Mouse (Mus musculus): Measurements from ENCODE around the gene Zfp983. TPM values are rescaled to one million over a fixed set of nuclear protein-coding genes. Genes with fewer than 3 reads are reported as not detected.
"Not testable (repeated sequence)": the region's sequence is repeated elsewhere in the genome, so short reads cannot be mapped to it uniquely, and the experiment has no call there.

Gene Zfp983
- 13.4 and 14.1 TPM in 2 replicates for polyA plus RNA-seq (2015; fragmentation: Nextera tagmentation; extraction: Ambion mirVana)

GRCm38 (mm10) chr17:21650364-21650907 is at the start of gene Zfp983:
Zfp983 (plus strand) TSS chr17:21650624.
- H3K27me3 ChIP-seq (replicated peaks; ENCODE audit: control insufficient read depth, insufficient read depth, low read length); H3K36me3 ChIP-seq (ENCODE audit: control insufficient read depth, insufficient read depth); H3K9me3 ChIP-seq (ENCODE audit: control insufficient read depth, low read length); H3K4me1 ChIP-seq (replicated peaks; ENCODE audit: control insufficient read depth, insufficient read depth, low read length): not testable (repeated sequence)
- peak within 1 kb of the TSS; percentile 55 for H3K9ac ChIP-seq (replicated peaks; ENCODE audit: low read depth, low read length)
- peak within 1 kb of the TSS; percentile 50 for H3K4me3 ChIP-seq (replicated peaks; ENCODE audit: low read length)
- peak within 1 kb of the TSS; percentile 55 for H3K4me2 ChIP-seq (ENCODE audit: low read length)
- ATAC-seq = peak; percentile 99
- H3K27ac ChIP-seq (ENCODE audit: low read length) = peak within 1 kb of the TSS; percentile 62
- WGBS = under 1% methylated on average over 17 of the region's 17 CpGs

- H3K4me3 ChIP-seq (replicated peaks; ENCODE audit: low read length) = no peak overlapping the region
- H3K4me1 ChIP-seq (replicated peaks; ENCODE audit: control insufficient read depth, insufficient read depth, low read length) = no peaks in the 10 kb centered on the region
- no peak overlapping the region for H3K4me2 ChIP-seq (ENCODE audit: low read length)
- no peak overlapping the region for H3K27ac ChIP-seq (ENCODE audit: low read length)
- no peak overlapping the region for H3K9ac ChIP-seq (replicated peaks; ENCODE audit: low read depth, low read length)
- H3K36me3 ChIP-seq (ENCODE audit: control insufficient read depth, insufficient read depth) = no peaks in the 10 kb centered on the region
- ATAC-seq = no peak
- H3K9me3 ChIP-seq (ENCODE audit: control insufficient read depth, low read length) = no peaks in the 10 kb centered on the region
- 84% methylated on average over 3 of the region's 3 CpGs for WGBS
- no peaks in the 10 kb centered on the region for H3K27me3 ChIP-seq (replicated peaks; ENCODE audit: control insufficient read depth, insufficient read depth, low read length)
Observed at GRCm38 (mm10) chr17:21616356-21616755, 34.1 kb upstream of the Zfp983 start.

GRCm38 (mm10) chr17:21617352-21617751 is 33.1 kb upstream of the Zfp983 start:
- no peaks in the 10 kb centered on the region for H3K27me3 ChIP-seq (replicated peaks; ENCODE audit: control insufficient read depth, insufficient read depth, low read length)
- no peak overlapping the region for H3K4me3 ChIP-seq (replicated peaks; ENCODE audit: low read length)
- no peak overlapping the region for H3K27ac ChIP-seq (ENCODE audit: low read length)
- no peaks in the 10 kb centered on the region for H3K9me3 ChIP-seq (ENCODE audit: control insufficient read depth, low read length)
- no peak overlapping the region for H3K9ac ChIP-seq (replicated peaks; ENCODE audit: low read depth, low read length)
- H3K4me2 ChIP-seq (ENCODE audit: low read length) = no peak overlapping the region
- no peaks in the 10 kb centered on the region for H3K36me3 ChIP-seq (ENCODE audit: control insufficient read depth, insufficient read depth)
- 11% methylated on average over 9 of the region's 9 CpGs for WGBS
- ATAC-seq = no peak
- H3K4me1 ChIP-seq (replicated peaks; ENCODE audit: control insufficient read depth, insufficient read depth, low read length) = no peaks in the 10 kb centered on the region

- Histone ChIP-seq H3K9me3 (ENCODE audit: control insufficient read depth, low read length) (no peaks in the 10 kb centered on the region), H3K4me2 (ENCODE audit: low read length) (no peak overlapping the region), H3K36me3 (ENCODE audit: control insufficient read depth, insufficient read depth) (no peaks in the 10 kb centered on the region), H3K4me3 (replicated peaks; ENCODE audit: low read length) (no peak overlapping the region), H3K27ac (ENCODE audit: low read length) (no peak overlapping the region), H3K9ac (replicated peaks; ENCODE audit: low read depth, low read length) (no peak overlapping the region), H3K4me1 (replicated peaks; ENCODE audit: control insufficient read depth, insufficient read depth, low read length) (no peaks in the 10 kb centered on the region), H3K27me3 (replicated peaks; ENCODE audit: control insufficient read depth, insufficient read depth, low read length) (no peaks in the 10 kb centered on the region)
- no peak for ATAC-seq
- WGBS = no CpG with 5 or more reads among the region's 3 CpGs
Observed at GRCm38 (mm10) chr17:21623647-21624046, 26.8 kb upstream of the Zfp983 start.

GRCm38 (mm10) chr17:21635758-21636157 is 14.7 kb upstream of the Zfp983 start:
- not testable (repeated sequence) for H3K4me1 ChIP-seq (replicated peaks; ENCODE audit: control insufficient read depth, insufficient read depth, low read length); ATAC-seq; H3K4me3 ChIP-seq (replicated peaks; ENCODE audit: low read length); H3K9me3 ChIP-seq (ENCODE audit: control insufficient read depth, low read length); H3K36me3 ChIP-seq (ENCODE audit: control insufficient read depth, insufficient read depth); H3K9ac ChIP-seq (replicated peaks; ENCODE audit: low read depth, low read length); H3K27me3 ChIP-seq (replicated peaks; ENCODE audit: control insufficient read depth, insufficient read depth, low read length); H3K4me2 ChIP-seq (ENCODE audit: low read length); H3K27ac ChIP-seq (ENCODE audit: low read length)
- 68% methylated on average over 4 of the region's 4 CpGs for WGBS

GRCm38 (mm10) chr17:21648791-21649190 is 1.6 kb upstream of the Zfp983 start:
- Histone ChIP-seq H3K27ac (ENCODE audit: low read length) (no peak overlapping the region), H3K9me3 (ENCODE audit: control insufficient read depth, low read length) (no peaks in the 10 kb centered on the region), H3K27me3 (replicated peaks; ENCODE audit: control insufficient read depth, insufficient read depth, low read length) (no peaks in the 10 kb centered on the region), H3K9ac (replicated peaks; ENCODE audit: low read depth, low read length) (no peak overlapping the region), H3K4me2 (ENCODE audit: low read length) (no peak overlapping the region), H3K4me1 (replicated peaks; ENCODE audit: control insufficient read depth, insufficient read depth, low read length) (0 out of 2 replicates have a peak, but pooled peaks cover 2% of the 10 kb centered on the region), H3K4me3 (replicated peaks; ENCODE audit: low read length) (no peak overlapping the region), H3K36me3 (ENCODE audit: control insufficient read depth, insufficient read depth) (no peaks in the 10 kb centered on the region)
- no peak for ATAC-seq
- 90% methylated on average over 3 of the region's 3 CpGs for WGBS

GRCm38 (mm10) chr17:21649936-21650335 is 488 bp upstream of the Zfp983 start:
- peak overlapping the region; percentile 50 for H3K4me3 ChIP-seq (replicated peaks; ENCODE audit: low read length)
- H3K4me1 ChIP-seq (replicated peaks; ENCODE audit: control insufficient read depth, insufficient read depth, low read length) = 0 out of 2 replicates have a peak, but pooled peaks cover 2% of the 10 kb centered on the region
- H3K27ac ChIP-seq (ENCODE audit: low read length) = peak overlapping the region; percentile 62
- no peaks in the 10 kb centered on the region for H3K27me3 ChIP-seq (replicated peaks; ENCODE audit: control insufficient read depth, insufficient read depth, low read length)
- peak; percentile 43 for ATAC-seq
- H3K9ac ChIP-seq (replicated peaks; ENCODE audit: low read depth, low read length) = peak overlapping the region; percentile 55
- peak overlapping the region; percentile 55 for H3K4me2 ChIP-seq (ENCODE audit: low read length)
- no peaks in the 10 kb centered on the region for H3K9me3 ChIP-seq (ENCODE audit: control insufficient read depth, low read length)
- WGBS = 33% methylated on average over 2 of the region's 2 CpGs
- no peaks in the 10 kb centered on the region for H3K36me3 ChIP-seq (ENCODE audit: control insufficient read depth, insufficient read depth)

- ATAC-seq; H3K27me3 ChIP-seq (replicated peaks; ENCODE audit: control insufficient read depth, insufficient read depth, low read length); H3K9ac ChIP-seq (replicated peaks; ENCODE audit: low read depth, low read length); H3K27ac ChIP-seq (ENCODE audit: low read length); H3K36me3 ChIP-seq (ENCODE audit: control insufficient read depth, insufficient read depth); H3K4me1 ChIP-seq (replicated peaks; ENCODE audit: control insufficient read depth, insufficient read depth, low read length); H3K4me2 ChIP-seq (ENCODE audit: low read length); H3K9me3 ChIP-seq (ENCODE audit: control insufficient read depth, low read length); H3K4me3 ChIP-seq (replicated peaks; ENCODE audit: low read length): not testable (repeated sequence)
- WGBS = 21% methylated on average over 1 of the region's 1 CpGs
Observed at GRCm38 (mm10) chr17:21678826-21679225, 28.4 kb downstream of the Zfp983 start.

GRCm38 (mm10) chr17:21679273-21680018 is 29.0 kb downstream of the Zfp983 start:
- Histone ChIP-seq H3K27me3 (replicated peaks; ENCODE audit: control insufficient read depth, insufficient read depth, low read length) (no peaks in the 10 kb centered on the region), H3K4me1 (replicated peaks; ENCODE audit: control insufficient read depth, insufficient read depth, low read length) (no peaks in the 10 kb centered on the region; the same call in 1 of the 2 replicates), H3K4me3 (replicated peaks; ENCODE audit: low read length) (peak overlapping the region; percentile 51), H3K36me3 (ENCODE audit: control insufficient read depth, insufficient read depth) (no peaks in the 10 kb centered on the region), H3K27ac (ENCODE audit: low read length) (peak overlapping the region; percentile 65), H3K9ac (replicated peaks; ENCODE audit: low read depth, low read length) (peak overlapping the region; percentile 52), H3K9me3 (ENCODE audit: control insufficient read depth, low read length) (no peaks in the 10 kb centered on the region), H3K4me2 (ENCODE audit: low read length) (peak overlapping the region; percentile 63)
- ATAC-seq = peak; percentile 98
- WGBS = 4% methylated on average over 9 of the region's 9 CpGs

Data from forebrain, embryonic 16.5 days (tissue).